Mouse (Mus musculus) hindbrain, embryonic 11.5 days (tissue): Measurements from ENCODE around the gene Simc1. TPM values are rescaled to one million over a fixed set of nuclear protein-coding genes. Genes with fewer than 3 reads are reported as not detected.
A peak's percentile ranks its signal among the peaks of the same experiment; 100 is the strongest.

Source experiments
- ATAC-seq: fragments of 200-750 bp; cut with Nextera tagmentation; 2 replicates; pipeline ENCODE4 v1.8.0; 2017; ENCODE audit warnings: mild to moderate bottlenecking, moderate TSS enrichment, moderate library complexity; ENCODE audit not compliant: low FRiP score
- DNase-seq: peaks from one replicate; pipeline ENCODE4 v3.0.0-alpha.2; 2015; ENCODE audit warnings: low spot score
- H3K27ac ChIP-seq: fragments of 300-500 bp; sonication (generic); 2 replicates; pipeline ENCODE4 v1.5.1; 2014; ENCODE audit warnings: mild to moderate bottlenecking, low read depth, low read length
- H3K27me3 ChIP-seq: fragments of 300-500 bp; sonication (generic); 2 replicates; pipeline ENCODE4 v1.6.1; 2014; ENCODE audit warnings: mild to moderate bottlenecking, low read length, moderate library complexity, mixed read lengths; ENCODE audit not compliant: control insufficient read depth, insufficient read depth
- H3K36me3 ChIP-seq: fragments of 300-500 bp; sonication (generic); 2 replicates; pipeline ENCODE4 v1.6.1; 2014; ENCODE audit warnings: mild to moderate bottlenecking, low read length, moderate library complexity, mixed read lengths; ENCODE audit not compliant: control insufficient read depth, insufficient read depth
- H3K4me1 ChIP-seq: fragments of 300-500 bp; sonication (generic); replicated peaks from 2 replicates; pipeline ENCODE4 v1.6.1; 2014; ENCODE audit warnings: low read length, mixed read lengths; ENCODE audit not compliant: control insufficient read depth, insufficient read depth
- H3K4me2 ChIP-seq: fragments of 300-500 bp; sonication (generic); replicated peaks from 2 replicates; pipeline ENCODE4 v1.6.1; 2014; ENCODE audit warnings: mild to moderate bottlenecking, low read depth, low read length
- H3K4me3 ChIP-seq: fragments of 300-500 bp; sonication (generic); 2 replicates; pipeline ENCODE4 v1.5.1; 2014; ENCODE audit warnings: low read depth, low read length
- H3K9ac ChIP-seq: fragments of 300-500 bp; sonication (generic); 2 replicates; pipeline ENCODE4 v1.6.1; 2014; ENCODE audit warnings: low read depth, low read length
- H3K9me3 ChIP-seq: fragments of 300-500 bp; sonication (generic); 2 replicates; pipeline ENCODE4 v1.6.1; 2016; ENCODE audit warnings: low read length; ENCODE audit not compliant: control insufficient read depth
- WGBS: fragments of 180-500 bp; shearing (Covaris S2); extraction: QIAGEN DNeasy Blood & Tissue Kit; methylation state at CpG from one replicate; pipeline ENCODE4 v1.1.7; 2014; 5-methylcytosine and 5-hydroxymethylcytosine counted together
- polyA plus RNA-seq: library from polyadenylated mRNA; unstranded; fragments of >200 nt; fragmentation: Nextera tagmentation; extraction: Ambion mirVana; gene quantifications from 2 replicates; pipeline ENCODE4 v1.2.1, GENCODE M21; 2014

Gene Simc1
- polyA plus RNA-seq, 1 experiment from 2014 or later, result 19.7 TPM

GRCm38 (mm10) chr13:54582860-54583259, 79.3 kb downstream of the Simc1 start:
- Histone ChIP-seq H3K9me3 (no peaks in the 10 kb centered on the region), H3K4me1 (no peaks in the 10 kb centered on the region), H3K27ac (no peak overlapping the region), H3K4me3 (no peak overlapping the region), H3K9ac (no peak overlapping the region), H3K36me3 (no peaks in the 10 kb centered on the region), H3K27me3 (no peaks in the 10 kb centered on the region), H3K4me2 (no peak overlapping the region)
- 88% methylated on average over 5 of the region's 5 CpGs for WGBS
- ATAC-seq (no peak), DNase-seq (no peak)

GRCm38 (mm10) chr13:54585831-54586230, 82.3 kb downstream of the Simc1 start:
- Histone ChIP-seq H3K9ac (no peak overlapping the region), H3K4me1 (no peaks in the 10 kb centered on the region), H3K9me3 (no peaks in the 10 kb centered on the region), H3K27ac (no peak overlapping the region), H3K36me3 (no peaks in the 10 kb centered on the region), H3K27me3 (no peaks in the 10 kb centered on the region), H3K4me3 (no peak overlapping the region), H3K4me2 (no peak overlapping the region)
- DNase-seq (no peak), ATAC-seq (no peak)
- WGBS, result 93% methylated on average over 11 of the region's 11 CpGs

- Histone ChIP-seq H3K27ac (no peak overlapping the region), H3K27me3 (no peaks in the 10 kb centered on the region)
Measured at GRCm38 (mm10) chr13:54589414-54589995, 85.9 kb downstream of the Simc1 start.

GRCm38 (mm10) chr13:54589996-54590951, 86.7 kb downstream of the Simc1 start, which contains the start of the genes Nop16 and Higd2a:
Gene Nop16, minus strand, starts transcription at chr13:54590090.
Gene Higd2a, plus strand, starts transcription at chr13:54590207.
- Histone ChIP-seq H3K4me2 (peak within 1 kb of the TSS; percentile 74), H3K27ac (peak within 1 kb of the TSS; percentile 19), H3K9me3 (no peaks in the 10 kb centered on the region), H3K4me1 (no peaks in the 10 kb centered on the region), H3K36me3 (no peaks in the 10 kb centered on the region), H3K27me3 (no peaks in the 10 kb centered on the region), H3K9ac (peak within 1 kb of the TSS; percentile 76), H3K4me3 (peak within 1 kb of the TSS; percentile 75)
- DNase-seq, result peak; percentile 99
- WGBS, result under 1% methylated on average over 51 of the region's 51 CpGs
- ATAC-seq, result peak; percentile 98

More at GRCm38 (mm10) chr13:54589414-54589995, 85.9 kb downstream of the Simc1 start:
- ATAC-seq (peak; percentile 25), DNase-seq (no peak)
- Histone ChIP-seq H3K4me2 (peak overlapping the region; percentile 52), H3K36me3 (no peaks in the 10 kb centered on the region), H3K4me3 (peak overlapping the region; percentile 75), H3K9me3 (no peaks in the 10 kb centered on the region), H3K4me1 (no peaks in the 10 kb centered on the region), H3K9ac (peak overlapping the region; percentile 53)
- WGBS, result 2% methylated on average over 24 of the region's 24 CpGs

GRCm38 (mm10) chr13:54591776-54592356, 88.3 kb downstream of the Simc1 start:
- H3K27me3 ChIP-seq, result no peaks in the 10 kb centered on the region
- H3K27ac ChIP-seq, result no peak overlapping the region
- ATAC-seq, result no peak
- H3K4me1 ChIP-seq, result no peaks in the 10 kb centered on the region
- whole genome bisulfite sequencing, result 91% methylated on average over 8 of the region's 8 CpGs
- no peak overlapping the region for H3K4me2 ChIP-seq
- no peak overlapping the region for H3K9ac ChIP-seq
- DNase-seq, result no peak
- no peak overlapping the region for H3K4me3 ChIP-seq
- no peaks in the 10 kb centered on the region for H3K9me3 ChIP-seq
- no peaks in the 10 kb centered on the region for H3K36me3 ChIP-seq

- no peaks in the 10 kb centered on the region for H3K9me3 ChIP-seq
- H3K4me1 ChIP-seq, result no peaks in the 10 kb centered on the region
- WGBS, result 91% methylated on average over 11 of the region's 11 CpGs
- H3K9ac ChIP-seq, result no peak overlapping the region
- no peak overlapping the region for H3K27ac ChIP-seq
- no peaks in the 10 kb centered on the region for H3K36me3 ChIP-seq
- H3K4me2 ChIP-seq, result no peak overlapping the region
- ATAC-seq, result no peak
- no peak overlapping the region for H3K4me3 ChIP-seq
- no peaks in the 10 kb centered on the region for H3K27me3 ChIP-seq
- no peak for DNase-seq
Measured at GRCm38 (mm10) chr13:54593617-54594016, 90.0 kb downstream of the Simc1 start.

- DNase-seq, result no peak
- Histone ChIP-seq H3K4me2 (no peak overlapping the region), H3K4me1 (no peaks in the 10 kb centered on the region), H3K9me3 (no peaks in the 10 kb centered on the region), H3K9ac (no peak overlapping the region), H3K27ac (no peak overlapping the region), H3K27me3 (no peaks in the 10 kb centered on the region), H3K4me3 (no peak overlapping the region), H3K36me3 (no peaks in the 10 kb centered on the region)
- no peak for ATAC-seq
- 75% methylated on average over 8 of the region's 8 CpGs for WGBS
Measured at GRCm38 (mm10) chr13:54596107-54596690, 92.6 kb downstream of the Simc1 start.

GRCm38 (mm10) chr13:54596870-54597269, 93.3 kb downstream of the Simc1 start:
- Histone ChIP-seq H3K9ac (no peak overlapping the region), H3K4me2 (no peak overlapping the region), H3K27me3 (no peaks in the 10 kb centered on the region), H3K4me1 (no peaks in the 10 kb centered on the region), H3K27ac (no peak overlapping the region), H3K36me3 (no peaks in the 10 kb centered on the region), H3K4me3 (no peak overlapping the region), H3K9me3 (no peaks in the 10 kb centered on the region)
- WGBS, result 63% methylated on average over 5 of the region's 5 CpGs
- no peak for DNase-seq
- no peak for ATAC-seq
